Comparison of ENCODE assay signal across 17 mouse cellular contexts in the genomic region with DNA sequence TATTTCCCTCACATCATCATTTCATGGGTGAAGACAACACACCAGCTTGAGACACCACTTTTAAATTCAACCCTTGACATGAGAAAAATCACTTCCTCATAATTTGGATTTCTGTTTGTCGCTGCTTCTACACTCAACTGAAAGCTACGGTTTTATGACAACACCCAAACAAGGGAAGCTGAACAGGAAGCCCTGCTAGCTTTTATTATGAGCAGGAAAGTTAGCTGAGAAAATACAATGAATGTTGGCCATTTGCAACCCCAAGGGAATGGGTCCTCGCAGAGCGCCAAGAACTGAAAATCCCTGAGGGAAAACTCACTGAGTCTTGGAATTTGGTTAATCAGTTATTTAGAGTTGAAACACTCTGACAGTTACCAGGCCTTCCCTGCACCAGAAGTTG.
DNase-seq lines count a peak whose midpoint lies in the region; ATAC-seq and TF ChIP-seq lines count a peak whose summit lies in the region.
"Had no signal": no experiment of that assay in that cellular context is flagged by ENCODE, and none has a peak within 500 bp of the region (broad histone marks: within the 10 kb centered on the region; RNA-seq: fewer than 3 reads in every experiment).

No protein-coding gene starts in this region.

- TF ChIP-seq POLR2A in kidney, adult 2 months (IDR thresholded peaks at IDR 0.05; ENCODE audit: low read depth, low read length) = no peak

- H3K4me1 ChIP-seq in kidney, adult 2 months (ENCODE audit: control insufficient read depth, insufficient read depth, low read length) = peaks cover 16% of the 10 kb centered on the region
- H3K4me1 ChIP-seq in kidney, embryonic 14.5 days (ENCODE audit: control insufficient read depth, insufficient read depth, low read length) = no peaks in the 10 kb centered on the region
- peaks cover 9% of the 10 kb centered on the region for H3K4me1 ChIP-seq in kidney, embryonic 16.5 days (ENCODE audit: insufficient read depth, low read length)
- no peaks in the 10 kb centered on the region for H3K4me1 ChIP-seq in hindbrain, embryonic 14.5 days (replicated peaks; ENCODE audit: control insufficient read depth, insufficient read depth, low read length)
- H3K4me1 ChIP-seq: heart, embryonic 13.5 days; liver, embryonic 13.5 days; megakaryocyte, embryonic 14.5 days had no signal

- TF ChIP-seq CTCF in kidney, adult 2 months (conservative IDR thresholded peaks at IDR 0.05; ENCODE audit: insufficient read depth, insufficient read length, low read depth, low read length) = no peak

- 11% methylated on average over 4 of the region's 4 CpGs for WGBS in kidney, adult 2 months
- 67% methylated on average over 4 of the region's 4 CpGs for WGBS in kidney, embryonic 14.5 days
- 61% methylated on average over 4 of the region's 4 CpGs for WGBS in kidney, embryonic 16.5 days
- WGBS in hindbrain, embryonic 14.5 days = 80% methylated on average over 4 of the region's 4 CpGs

- H3K9ac ChIP-seq in kidney, embryonic 14.5 days (ENCODE audit: low read depth, low read length) = no peak overlapping the region
- H3K9ac ChIP-seq in kidney, embryonic 16.5 days (replicated peaks; ENCODE audit: low read length) = no peak overlapping the region
- H3K9ac ChIP-seq in hindbrain, embryonic 14.5 days = no peak overlapping the region
- H3K9ac ChIP-seq: embryonic facial prominence, embryonic 13.5 days; heart, embryonic 13.5 days; liver, embryonic 13.5 days had no signal

- peak; percentile 8 for DNase-seq in adrenal gland, adult 2 months
- no peak for DNase-seq in adrenal gland, adult 18-20 months (ENCODE audit: low spot score in 2 of 2)
- DNase-seq in kidney, adult 2 months = peak; percentile 89
- DNase-seq in thymus, postnatal 25 days = no peak
- no peak for DNase-seq in hindbrain, embryonic 14.5 days (ENCODE audit: low spot score)
- no peak for DNase-seq in ovary, postnatal 10 days (ENCODE audit: low spot score)
- DNase-seq: cerebellum, adult 18-20 months; liver, embryonic 13.5 days; right cerebral cortex, postnatal 14 days had no signal

- no peaks in the 10 kb centered on the region; the same call in 1 of the 2 replicates for H3K27me3 ChIP-seq in kidney, adult 2 months (replicated peaks; ENCODE audit: control insufficient read depth, insufficient read depth, low read length)
- H3K27me3 ChIP-seq in kidney, embryonic 14.5 days (ENCODE audit: control insufficient read depth, insufficient read depth, low read length) = no peaks in the 10 kb centered on the region
- no peaks in the 10 kb centered on the region for H3K27me3 ChIP-seq in kidney, embryonic 16.5 days (ENCODE audit: insufficient read depth, low read length)
- no peaks in the 10 kb centered on the region for H3K27me3 ChIP-seq in hindbrain, embryonic 14.5 days (ENCODE audit: control insufficient read depth, insufficient read depth, low read length)
- H3K27me3 ChIP-seq: CH12.LX; embryonic facial prominence, embryonic 13.5 days; heart, embryonic 13.5 days; liver, embryonic 13.5 days; megakaryocyte, embryonic 14.5 days had no signal

- no peak for ATAC-seq in kidney, embryonic 14.5 days (ENCODE audit: low FRiP score, low TSS enrichment)
- no peak for ATAC-seq in kidney, embryonic 16.5 days (ENCODE audit: low FRiP score, low TSS enrichment)
- no peak for ATAC-seq in hindbrain, embryonic 14.5 days (ENCODE audit: low FRiP score)
- ATAC-seq: hindbrain, postnatal 0 days; midbrain, embryonic 16.5 days had no signal

- no peak overlapping the region for H3K4me2 ChIP-seq in kidney, embryonic 14.5 days (replicated peaks; ENCODE audit: low read depth, low read length)
- no peak overlapping the region for H3K4me2 ChIP-seq in kidney, embryonic 16.5 days (replicated peaks; ENCODE audit: low read depth, low read length)
- H3K4me2 ChIP-seq in hindbrain, embryonic 14.5 days (replicated peaks) = no peak overlapping the region
- H3K4me2 ChIP-seq: embryonic facial prominence, embryonic 13.5 days; heart, embryonic 13.5 days; liver, embryonic 13.5 days had no signal

- no peak overlapping the region for H3K4me3 ChIP-seq in kidney, adult 2 months (ENCODE audit: insufficient read depth, low read depth, low read length)
- H3K4me3 ChIP-seq in kidney, embryonic 14.5 days (ENCODE audit: low read length) = no peak overlapping the region
- H3K4me3 ChIP-seq in kidney, embryonic 16.5 days (ENCODE audit: low read length) = no peak overlapping the region
- no peak overlapping the region for H3K4me3 ChIP-seq in hindbrain, embryonic 14.5 days (replicated peaks; ENCODE audit: low read length)
- H3K4me3 ChIP-seq: embryonic facial prominence, embryonic 13.5 days; heart, embryonic 13.5 days; liver, embryonic 13.5 days; megakaryocyte, embryonic 14.5 days had no signal

- H3K9me3 ChIP-seq in kidney, embryonic 14.5 days (ENCODE audit: control insufficient read depth, low read length) = 0 out of 2 replicates have a peak, but pooled peaks cover 3% of the 10 kb centered on the region
- peaks cover 3% of the 10 kb centered on the region; the same call in 1 of the 2 replicates for H3K9me3 ChIP-seq in kidney, embryonic 16.5 days (ENCODE audit: low read length)
- no peaks in the 10 kb centered on the region for H3K9me3 ChIP-seq in hindbrain, embryonic 14.5 days (ENCODE audit: control insufficient read depth, low read length)
- H3K9me3 ChIP-seq: embryonic facial prominence, embryonic 13.5 days; liver, embryonic 13.5 days had no signal

- H3K36me3 ChIP-seq in kidney, adult 2 months (ENCODE audit: control insufficient read depth, insufficient read depth, low read length) = no peaks in the 10 kb centered on the region
- no peaks in the 10 kb centered on the region for H3K36me3 ChIP-seq in kidney, embryonic 14.5 days (ENCODE audit: control insufficient read depth, insufficient read depth, low read length)
- no peaks in the 10 kb centered on the region for H3K36me3 ChIP-seq in kidney, embryonic 16.5 days (ENCODE audit: insufficient read depth, low read length)
- no peaks in the 10 kb centered on the region for H3K36me3 ChIP-seq in hindbrain, embryonic 14.5 days (replicated peaks; ENCODE audit: control insufficient read depth, insufficient read depth)
- H3K36me3 ChIP-seq: embryonic facial prominence, embryonic 13.5 days; heart, embryonic 13.5 days; liver, embryonic 13.5 days had no signal

- no peak overlapping the region for H3K27ac ChIP-seq in kidney, adult 2 months (ENCODE audit: insufficient read depth, low read depth, low read length)
- no peak overlapping the region for H3K27ac ChIP-seq in kidney, embryonic 14.5 days (ENCODE audit: low read depth, low read length)
- peak overlapping the region; percentile 44; the same call in 1 of the 2 replicates for H3K27ac ChIP-seq in kidney, embryonic 16.5 days (ENCODE audit: low read length)
- H3K27ac ChIP-seq in hindbrain, embryonic 14.5 days = no peak overlapping the region
- H3K27ac ChIP-seq: embryonic facial prominence, embryonic 13.5 days; heart, embryonic 13.5 days; hindbrain, postnatal 0 days; liver, embryonic 13.5 days had no signal

Comparison
In these comparisons a context has a peak if more than half of its experiments do, and no peak if none do; other contexts are left out.
1. DNase-seq: peak in adrenal gland, adult 2 months (single experiment) and kidney, adult 2 months (single experiment); none in adrenal gland, adult 18-20 months (0 of 2), thymus, postnatal 25 days (single experiment), hindbrain, embryonic 14.5 days (single experiment) and ovary, postnatal 10 days (single experiment).